Mouse (Mus musculus): ENCODE data around the gene Palm2. TPM values are rescaled to one million over a fixed set of nuclear protein-coding genes. Genes with fewer than 3 reads are reported as not detected.

Gene Palm2
- 2.7 and 3.7 TPM in 2 replicates for polyA plus RNA-seq (2015; fragmentation: Nextera tagmentation; extraction: Ambion mirVana)

GRCm38 (mm10) chr4:57433941-57434704 lies at the start of gene Palm2:
TSS of gene Palm2 (plus strand) at chr4:57434247.

GRCm38 (mm10) chr4:57567666-57568206 lies 133.7 kb downstream of the Palm2 start, which contains the start of gene Pakap:
TSS of gene Pakap (plus strand) at chr4:57568179.

GRCm38 (mm10) chr4:57717354-57717753 lies 283.3 kb downstream of the Palm2 start, which contains the start of gene Akap2:
TSS of gene Akap2 (plus strand) at chr4:57717657.

Other genes with a start within 250 kb of the Palm2 start
- 3.6 and 5.2 TPM in 2 replicates for gene Ptpn3, start 132.4 kb upstream of the Palm2 start, polyA plus RNA-seq (2015; fragmentation: Nextera tagmentation; extraction: Ambion mirVana)
- 36.6 and 51.3 TPM in 2 replicates for gene Pakap, start 133.9 kb downstream of the Palm2 start, polyA plus RNA-seq (2015; fragmentation: Nextera tagmentation; extraction: Ambion mirVana)